Mouse (Mus musculus) left cerebral cortex, adult 18-20 months (tissue): Measurements from ENCODE around the gene Rabgef1. TPM values are rescaled to one million over a fixed set of nuclear protein-coding genes. Genes with fewer than 3 reads are reported as not detected.

Experiments
- DNase-seq, 2 experiments: peaks; one replicate each; pipeline ENCODE4 v3.0.0; 2021 to 2022; ENCODE audit warnings: low spot score in 2 of 2, mixed read lengths in 1 of 2
- total RNA-seq, 2 experiments: library from RNA; stranded (reverse); gene quantifications; 2 replicates each; pipeline ENCODE4 v1.2.3; 2021

Gene Rabgef1
- total RNA-seq, 2 experiments from 2014 or later: 64.5 to 71.3 TPM

DNA sequence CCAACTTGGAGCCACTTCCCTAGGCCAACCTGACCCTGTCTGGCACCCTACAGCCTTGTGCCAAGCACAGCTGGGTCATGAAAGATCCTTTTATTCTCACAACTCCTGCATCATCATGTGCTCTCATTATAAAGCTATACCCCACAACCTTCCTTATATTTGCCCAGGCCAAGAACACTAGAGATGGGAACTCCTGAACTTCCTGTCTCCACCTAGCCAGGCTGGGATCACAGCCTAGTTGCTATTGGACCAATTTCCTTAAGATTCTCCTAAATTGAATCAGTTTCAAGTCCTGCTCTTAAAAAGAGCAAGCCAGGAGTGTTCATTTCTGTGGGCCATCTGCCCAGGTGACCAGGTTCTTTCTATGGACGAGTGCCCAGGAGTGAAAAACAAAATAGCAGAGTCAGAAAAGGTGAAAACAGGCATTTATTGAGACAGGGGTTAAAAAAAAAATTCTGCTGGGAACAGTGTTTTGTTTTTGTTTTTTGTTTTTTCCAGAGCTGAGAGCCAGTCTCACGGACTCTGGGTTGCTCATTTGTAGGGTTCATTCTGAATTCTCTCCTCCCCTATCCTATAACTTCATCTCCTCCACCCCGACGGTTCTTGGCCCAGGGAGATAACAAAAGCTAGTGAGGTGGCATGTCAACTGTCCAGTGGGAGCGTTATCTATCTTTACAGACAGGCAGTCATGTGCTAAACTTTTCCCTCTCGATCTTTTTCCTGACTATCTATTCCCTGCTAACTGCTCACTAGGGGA lies 754 bp upstream of the Rabgef1 start:
- DNase-seq: no peak

DNA sequence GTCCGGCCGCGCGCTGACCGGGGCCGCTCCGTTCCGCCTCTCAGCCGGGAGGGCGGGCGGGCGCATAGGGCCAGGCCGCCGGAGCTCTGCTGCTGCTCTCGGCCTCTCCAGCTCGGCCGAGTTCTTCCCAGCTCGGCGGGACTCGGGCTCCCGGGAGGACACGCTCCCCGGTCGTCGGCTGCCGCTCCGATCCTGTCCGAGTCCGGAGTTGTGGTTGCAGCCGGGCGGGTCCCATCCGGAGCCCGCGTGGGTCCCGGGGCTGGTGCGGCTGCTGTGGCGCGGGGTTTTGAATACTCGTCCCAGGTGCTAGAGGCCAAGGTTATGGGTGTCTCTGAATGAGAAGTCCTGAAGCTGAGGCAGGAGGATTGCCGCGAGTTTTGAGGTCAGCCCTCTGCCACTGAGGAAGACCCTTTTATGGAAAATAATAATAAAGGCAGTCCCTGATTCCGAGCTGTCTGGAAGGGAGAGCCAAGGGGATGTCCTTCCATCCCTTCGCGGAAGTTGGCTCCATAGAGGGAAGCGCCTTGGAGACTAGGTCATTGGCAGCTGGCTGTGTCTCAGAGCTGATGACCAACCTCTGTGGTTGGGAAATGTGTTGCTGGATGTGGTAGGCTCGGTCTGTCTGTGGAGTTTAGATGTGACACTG lies 481 bp downstream of the Rabgef1 start:
- DNase-seq: peak; percentile 22 to 42

- no peak for DNase-seq
Observed at GRCm38 (mm10) chr5:130173012-130173411, 1.4 kb downstream of the Rabgef1 start.

DNA sequence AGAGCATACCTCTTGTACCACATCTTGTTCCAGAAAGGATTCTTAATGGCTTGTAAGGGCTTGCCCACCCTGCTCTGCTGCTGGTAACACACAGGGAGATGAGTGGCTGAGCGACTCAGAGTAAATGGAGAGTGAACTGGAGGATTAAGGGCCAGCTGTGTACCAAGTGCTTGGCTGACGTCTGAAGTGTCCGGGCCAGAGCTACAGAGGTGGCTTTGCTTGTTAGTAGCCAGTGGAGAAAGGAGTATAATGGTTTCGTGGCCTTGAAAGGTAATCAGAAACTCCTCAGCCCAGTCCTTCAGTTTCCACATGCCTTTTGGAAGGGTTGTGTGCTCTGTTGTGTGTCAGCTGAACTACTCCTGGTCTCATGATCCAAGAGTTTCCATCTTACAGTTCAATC lies 6.3 kb downstream of the Rabgef1 start:
- no peak for DNase-seq

- no peak for DNase-seq
Observed at GRCm38 (mm10) chr5:130180362-130180761, 8.8 kb downstream of the Rabgef1 start.

GRCm38 (mm10) chr5:130181740-130182540 lies 10.3 kb downstream of the Rabgef1 start:
- no peak for DNase-seq

DNA sequence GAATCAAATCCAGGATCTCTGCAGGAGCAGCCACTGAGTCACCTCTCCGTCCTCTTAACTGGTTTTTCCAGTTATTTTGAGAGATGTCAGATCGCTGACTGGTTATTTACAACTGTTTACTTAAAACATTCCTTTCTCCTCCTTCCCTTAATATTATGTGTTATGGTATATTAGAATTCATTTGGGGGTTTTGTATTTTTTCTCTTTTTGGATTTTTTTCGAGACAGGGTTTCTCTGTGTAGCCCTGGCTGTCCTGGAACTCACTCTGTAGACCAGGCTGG lies 10.9 kb downstream of the Rabgef1 start:
- DNase-seq: no peak

- DNase-seq: no peak
Observed at GRCm38 (mm10) chr5:130184193-130184856, 12.7 kb downstream of the Rabgef1 start.

GRCm38 (mm10) chr5:130185312-130185711 lies 13.7 kb downstream of the Rabgef1 start:
- no peak for DNase-seq

DNA sequence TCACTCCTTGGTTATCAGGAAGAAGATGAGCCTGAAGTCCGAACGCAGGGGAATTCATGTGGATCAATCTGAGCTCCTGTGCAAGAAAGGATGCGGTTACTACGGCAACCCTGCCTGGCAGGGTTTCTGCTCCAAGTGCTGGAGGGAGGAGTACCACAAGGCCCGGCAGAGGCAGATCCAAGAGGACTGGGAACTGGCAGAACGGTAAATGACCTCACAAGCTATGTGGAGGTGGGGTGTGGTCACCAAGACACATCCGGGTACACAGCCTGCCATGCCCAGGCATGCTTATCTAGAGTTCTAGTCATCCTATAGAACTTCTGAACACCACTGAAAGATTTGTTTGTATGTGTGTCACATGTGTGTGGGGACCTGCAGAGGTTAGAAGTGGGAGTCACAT lies 15.8 kb downstream of the Rabgef1 start:
- DNase-seq: peak; percentile 33 to 34

DNA sequence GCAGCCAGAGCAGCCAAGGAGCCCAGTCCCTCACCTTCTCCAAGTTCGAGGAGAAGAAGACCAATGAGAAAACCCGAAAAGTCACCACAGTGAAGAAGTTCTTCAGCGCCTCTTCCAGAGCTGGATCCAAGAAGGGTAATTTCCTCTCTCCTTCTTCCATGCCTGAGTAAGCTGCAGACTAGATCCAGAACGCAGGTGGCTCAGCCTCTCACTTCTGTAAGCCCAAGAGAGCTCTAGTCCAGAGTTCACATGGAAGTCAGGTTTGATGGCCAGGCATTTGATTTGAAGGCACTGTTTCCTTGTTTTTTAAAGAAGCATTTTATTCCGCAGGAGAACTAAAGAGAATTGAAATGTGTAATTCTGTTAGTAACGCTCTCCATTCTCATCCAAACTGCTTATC lies 19.3 kb downstream of the Rabgef1 start:
- no peak for DNase-seq

DNA sequence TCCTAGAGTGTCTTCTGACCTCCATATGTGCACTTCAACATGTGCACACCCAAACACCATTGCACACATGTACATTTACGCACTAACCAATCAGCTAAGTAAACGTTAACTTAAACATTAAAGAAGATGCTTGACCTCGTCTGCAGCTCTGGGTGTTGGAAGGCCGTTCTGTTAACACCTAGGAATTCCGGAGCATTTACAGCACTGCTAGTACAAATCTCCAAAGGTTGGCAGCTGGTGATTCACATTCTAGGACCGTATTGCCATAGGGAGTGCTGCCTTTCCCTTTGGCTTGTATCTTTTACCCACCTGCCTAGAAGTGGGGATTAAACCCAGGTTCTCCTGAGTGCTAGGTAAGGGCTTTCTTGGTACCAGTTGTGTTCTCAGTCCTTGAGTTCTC lies 20.3 kb downstream of the Rabgef1 start:
- DNase-seq: no peak

DNA sequence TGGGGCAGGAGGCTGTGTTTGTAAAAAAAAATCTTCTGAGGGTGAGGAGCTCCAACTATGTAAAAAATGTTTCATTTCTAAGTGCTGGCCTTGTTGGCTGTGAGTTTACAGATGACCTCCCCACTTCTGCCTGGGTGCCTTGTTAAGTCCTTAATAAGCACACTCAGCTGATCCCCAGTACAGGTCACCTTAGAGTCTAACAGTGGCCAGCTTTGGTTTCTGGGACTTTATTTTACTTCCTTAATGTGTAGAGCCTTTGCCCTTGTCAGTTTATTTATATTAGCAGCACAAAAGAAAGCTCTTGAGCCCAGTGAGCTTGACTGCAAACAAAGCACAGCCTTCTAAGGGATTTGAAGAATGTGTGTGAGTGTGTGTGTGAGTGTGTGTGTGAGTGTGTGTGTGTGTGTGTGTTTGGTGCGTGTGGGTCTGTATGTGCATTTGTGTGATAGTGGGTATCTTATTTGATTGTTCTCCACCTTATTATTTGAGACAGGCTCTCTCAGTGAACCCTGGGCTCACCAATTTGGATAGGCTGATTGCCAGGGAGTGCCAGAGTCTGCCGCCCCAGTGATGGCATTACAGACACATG lies 20.9 kb downstream of the Rabgef1 start:
- DNase-seq: no peak

GRCm38 (mm10) chr5:130193760-130194159 lies 22.2 kb downstream of the Rabgef1 start:
- DNase-seq: no peak

- no peak for DNase-seq
Observed at GRCm38 (mm10) chr5:130196307-130196706, 24.7 kb downstream of the Rabgef1 start.

DNA sequence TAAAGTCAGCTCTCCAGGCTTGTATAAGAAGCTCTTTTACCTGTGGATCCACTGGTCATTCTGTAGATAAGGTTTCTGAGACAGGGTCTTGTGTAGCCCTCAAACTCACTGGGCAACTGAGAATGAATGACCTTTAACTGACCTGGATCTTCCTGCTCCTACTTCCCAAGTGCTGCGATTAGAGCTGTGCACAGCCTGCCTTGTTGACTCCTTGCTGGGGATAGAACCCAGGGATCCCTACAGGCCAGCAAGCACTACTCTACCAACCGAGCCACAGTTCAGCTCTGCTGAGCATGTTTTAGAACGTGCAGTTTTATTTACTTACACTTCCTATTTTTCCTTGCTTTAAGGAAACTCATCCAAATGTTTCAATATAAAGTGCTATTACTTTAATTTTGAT lies 25.9 kb downstream of the Rabgef1 start:
- no peak for DNase-seq

- DNase-seq: no peak
Observed at GRCm38 (mm10) chr5:130197981-130198380, 26.4 kb downstream of the Rabgef1 start.

- no peak for DNase-seq
Observed at GRCm38 (mm10) chr5:130200233-130201029, 28.8 kb downstream of the Rabgef1 start.

DNA sequence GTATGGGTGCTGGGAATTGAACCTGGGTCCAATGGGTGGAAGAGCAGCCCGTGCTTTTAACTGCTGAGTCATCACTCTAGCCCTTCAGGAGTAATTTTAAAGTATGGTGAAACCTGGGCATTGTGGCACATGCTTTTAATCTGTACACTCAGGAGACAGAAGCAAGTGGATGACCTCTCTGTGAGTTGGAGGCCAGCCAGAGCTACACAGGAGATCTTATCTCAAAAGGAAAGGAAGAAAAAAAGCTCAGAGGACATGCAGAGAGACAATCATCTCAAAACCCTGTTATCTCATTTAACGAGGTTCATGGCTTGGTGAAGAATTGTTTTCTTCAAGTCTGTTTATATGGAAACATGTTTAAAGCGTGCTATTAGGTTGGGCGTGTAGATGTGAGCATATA lies 32.4 kb downstream of the Rabgef1 start:
- DNase-seq: no peak

DNA sequence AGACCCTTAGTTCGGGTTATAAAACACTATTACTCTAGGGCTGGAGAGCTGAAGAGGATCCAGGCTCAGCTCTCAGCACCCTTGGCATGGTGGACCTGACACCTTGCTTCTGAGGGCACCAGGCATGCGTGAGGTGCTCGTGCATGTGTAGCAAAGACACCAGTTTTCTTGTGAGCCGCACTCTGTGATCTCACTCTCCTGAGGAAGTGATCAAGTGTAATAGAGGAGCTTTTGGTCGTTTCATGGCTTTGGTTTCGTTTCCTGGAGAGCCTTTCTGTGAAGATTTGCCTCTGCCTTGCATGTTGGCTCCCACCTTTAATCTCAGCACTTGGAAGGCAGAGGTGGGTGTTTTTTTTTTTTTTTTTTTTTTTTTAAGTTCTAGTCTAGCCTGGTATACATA lies 33.0 kb downstream of the Rabgef1 start:
- no peak for DNase-seq
